Mouse (Mus musculus): Measurements from ENCODE around the gene Gm7544.
A peak's percentile ranks its signal among the peaks of the same experiment; 100 is the strongest.
"Not testable (repeated sequence)": the region's sequence is repeated elsewhere in the genome, so short reads cannot be mapped to it uniquely, and the experiment has no call there.

The Gm7544 gene

GRCm38 (mm10) chr1:82955913-82956312 is at the start of gene Gm7544:
Gene Gm7544 (minus strand): TSS chr1:82956013.
- not testable (repeated sequence) for DNase-seq

DNA sequence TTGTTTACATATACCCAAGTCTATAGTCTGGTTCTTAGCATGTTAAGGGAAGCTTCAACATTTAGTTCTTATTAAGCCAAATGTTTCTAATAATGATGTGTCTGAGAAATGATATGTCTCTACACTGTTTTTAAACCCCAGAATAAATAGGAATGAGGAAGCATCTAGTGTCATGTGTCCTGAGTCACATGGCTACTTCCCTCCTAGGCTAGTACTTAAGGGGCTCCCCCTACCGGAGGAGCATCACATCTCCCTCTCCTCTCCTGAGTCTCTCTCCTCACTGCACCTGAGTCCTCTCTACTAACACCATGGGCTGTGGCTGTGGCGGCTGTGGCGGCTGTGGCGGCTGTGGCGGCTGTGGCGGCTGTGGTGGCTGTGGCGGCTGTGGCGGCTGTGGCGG is 44.5 kb upstream of the Gm7544 start, which contains the start of gene Gm47959:
Gm47959 (plus strand) TSS at position 243 of the 400 bp plus-strand sequence.
- DNase-seq: not testable (repeated sequence)

- no peak for DNase-seq
Observed at GRCm38 (mm10) chr1:82993947-82994346, 38.1 kb upstream of the Gm7544 start.

DNA sequence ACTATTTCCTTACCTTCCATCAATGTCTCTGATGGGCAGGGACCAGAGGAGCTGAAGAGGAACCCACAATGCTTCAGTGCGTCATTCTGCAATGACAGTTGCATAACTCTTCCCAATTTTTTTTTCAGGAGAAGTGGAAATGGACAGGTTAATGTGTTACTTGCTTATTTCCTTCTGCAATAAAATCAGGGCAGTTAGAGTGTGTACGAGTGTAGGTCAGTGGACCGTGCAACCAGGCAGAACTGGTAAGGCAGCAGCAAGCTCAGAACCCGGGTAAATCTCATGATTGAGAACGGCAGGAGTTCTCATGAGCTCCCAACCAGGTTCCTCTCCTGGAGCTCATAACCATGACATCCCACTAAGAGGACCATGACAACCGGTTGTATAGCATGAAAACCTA is 36.3 kb upstream of the Gm7544 start:
- DNase-seq: no peak

GRCm38 (mm10) chr1:82991596-82991995 is 35.8 kb upstream of the Gm7544 start:
- no peak for DNase-seq

GRCm38 (mm10) chr1:82991062-82991461 is 35.2 kb upstream of the Gm7544 start:
- DNase-seq: no peak

DNA sequence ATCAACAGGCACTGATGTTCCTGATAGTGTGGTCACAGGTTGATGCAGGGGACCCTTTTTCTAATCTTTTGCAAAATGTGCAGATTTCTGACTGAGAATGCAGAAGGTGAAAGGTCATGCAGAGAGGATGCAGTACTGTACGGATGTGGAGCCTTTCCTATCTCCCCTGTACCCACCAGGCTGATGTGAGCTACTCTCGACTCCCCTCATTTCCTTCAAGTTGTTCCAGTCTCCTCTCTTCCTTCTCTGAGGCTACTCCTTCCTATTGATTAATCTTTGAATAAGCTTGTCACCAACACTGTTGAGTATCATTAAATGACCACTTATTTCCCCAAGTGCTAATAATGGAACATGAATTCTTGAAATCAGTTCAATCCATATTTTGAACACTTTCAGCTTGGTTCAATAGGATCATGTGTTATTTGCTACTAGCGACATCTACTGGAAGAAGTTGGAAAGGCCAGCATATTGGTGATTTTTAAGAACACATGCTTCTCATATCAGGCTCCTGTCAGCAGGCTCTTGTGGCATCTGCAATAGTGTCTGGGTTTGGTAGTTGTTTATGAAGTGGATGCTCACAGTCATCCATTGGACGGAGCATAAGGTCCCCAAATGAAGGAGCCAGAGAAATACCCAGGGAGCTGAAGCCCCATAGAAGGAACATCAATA is 31.9 kb upstream of the Gm7544 start:
- DNase-seq: no peak

GRCm38 (mm10) chr1:82986738-82987137 is 30.9 kb upstream of the Gm7544 start:
- DNase-seq: no peak

DNA sequence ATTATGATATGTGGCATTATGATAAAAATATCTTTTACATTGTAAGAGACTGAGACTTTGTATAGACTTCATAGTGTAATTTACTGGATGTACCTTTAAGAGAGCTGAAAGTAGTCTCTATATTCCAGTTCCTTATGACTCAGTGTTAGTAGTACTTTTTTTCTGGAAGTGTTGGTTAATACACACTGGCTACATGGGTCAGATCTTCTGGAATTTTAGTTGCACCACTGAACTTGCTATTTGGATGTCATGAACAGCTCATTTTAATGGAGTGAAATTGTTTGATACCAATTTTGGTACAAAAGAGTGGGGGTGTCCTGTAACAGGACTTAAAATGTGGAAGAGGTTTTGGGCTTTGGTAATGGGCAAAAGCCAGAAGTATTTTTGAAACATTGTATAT is 22.0 kb upstream of the Gm7544 start:
- no peak for DNase-seq

DNA sequence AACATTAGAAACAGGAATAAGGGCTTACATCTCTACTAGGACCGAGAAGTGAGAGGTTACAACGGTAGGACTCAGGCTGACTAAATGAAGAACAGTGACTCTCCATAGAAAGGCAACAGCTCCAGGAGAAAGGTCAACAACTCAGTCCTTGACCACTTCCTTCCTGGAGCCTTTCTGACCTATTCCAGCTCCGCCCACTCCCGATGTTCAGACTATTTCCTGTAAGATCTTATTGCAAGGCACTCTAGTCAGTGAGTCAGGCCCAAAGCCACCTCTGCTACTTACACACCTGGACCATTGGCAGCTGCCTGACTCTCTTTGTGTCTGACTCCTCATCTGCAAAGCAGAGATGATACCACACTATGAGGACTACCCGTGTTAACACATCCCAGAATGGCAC is 19.9 kb upstream of the Gm7544 start:
- no peak for DNase-seq

GRCm38 (mm10) chr1:82974342-82974741 is 18.5 kb upstream of the Gm7544 start:
- no peak for DNase-seq

DNA sequence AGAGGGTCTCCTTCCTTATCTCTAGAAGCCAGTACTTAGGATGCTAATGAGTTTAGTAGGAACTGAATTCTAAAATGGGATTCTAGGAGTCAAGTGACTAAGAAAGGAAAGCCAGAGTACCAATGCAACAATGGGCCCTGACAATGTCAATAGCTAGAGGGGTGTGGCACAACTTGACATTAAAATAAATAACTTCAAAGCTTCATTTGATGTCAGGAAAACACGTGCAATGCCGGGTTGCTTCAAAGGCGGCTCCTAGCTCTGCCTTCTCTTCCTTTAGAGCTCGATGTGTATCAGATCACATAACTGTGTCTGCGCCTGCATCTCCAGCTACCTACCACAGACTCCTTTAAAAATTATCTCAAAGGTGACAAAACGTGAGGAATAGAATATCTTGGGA is 18.1 kb upstream of the Gm7544 start:
- peak in 1 of 2 experiments; percentile 14 for DNase-seq

- DNase-seq: no peak
Observed at GRCm38 (mm10) chr1:82973244-82973643, 17.4 kb upstream of the Gm7544 start.

DNA sequence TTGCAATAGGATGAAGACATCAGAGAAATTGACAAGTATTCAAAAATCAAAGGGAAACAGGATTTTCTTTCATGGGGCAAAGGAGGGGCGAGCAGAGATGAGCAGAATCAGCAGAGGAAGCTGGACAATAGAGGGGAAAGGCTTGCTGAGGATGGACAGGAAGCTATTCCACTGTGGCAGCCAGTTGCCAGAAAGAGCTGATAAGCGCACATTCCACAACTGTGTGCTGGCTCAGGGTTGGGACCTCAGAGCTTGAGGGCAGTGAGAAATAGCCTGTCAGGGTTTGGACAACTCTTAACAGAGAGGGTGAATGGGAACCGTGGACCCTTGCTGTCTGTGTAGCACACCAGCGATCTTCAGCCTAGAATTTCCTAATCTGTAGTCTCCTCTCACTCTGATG is 16.2 kb upstream of the Gm7544 start:
- DNase-seq: no peak

GRCm38 (mm10) chr1:82966413-82966812 is 10.6 kb upstream of the Gm7544 start:
- no peak for DNase-seq

- DNase-seq: no peak
Observed at GRCm38 (mm10) chr1:82959870-82960385, 4.1 kb upstream of the Gm7544 start, which contains the start of gene Gm47955. Gene Gm47955 (plus strand): TSS chr1:82960286.

DNA sequence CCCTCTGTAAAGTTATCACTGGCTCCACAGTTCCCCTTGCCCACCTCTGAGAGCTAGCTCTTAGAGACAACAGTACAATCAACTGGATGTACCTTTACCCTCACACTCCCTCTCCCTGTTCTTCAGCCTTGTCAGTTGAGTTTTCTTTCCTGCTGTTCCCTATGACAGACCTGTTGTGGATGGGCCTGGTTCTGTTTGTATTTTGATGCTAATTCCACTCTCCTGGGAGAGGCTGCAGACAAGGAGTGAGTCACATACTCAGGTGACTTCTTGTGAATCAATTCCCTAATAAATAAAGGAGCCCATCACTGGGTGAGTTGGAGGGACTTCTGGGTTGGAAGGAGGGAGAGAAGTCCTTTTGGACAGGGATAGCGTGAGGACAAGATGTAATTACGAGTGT is 7.2 kb downstream of the Gm7544 start:
- DNase-seq: no peak

DNA sequence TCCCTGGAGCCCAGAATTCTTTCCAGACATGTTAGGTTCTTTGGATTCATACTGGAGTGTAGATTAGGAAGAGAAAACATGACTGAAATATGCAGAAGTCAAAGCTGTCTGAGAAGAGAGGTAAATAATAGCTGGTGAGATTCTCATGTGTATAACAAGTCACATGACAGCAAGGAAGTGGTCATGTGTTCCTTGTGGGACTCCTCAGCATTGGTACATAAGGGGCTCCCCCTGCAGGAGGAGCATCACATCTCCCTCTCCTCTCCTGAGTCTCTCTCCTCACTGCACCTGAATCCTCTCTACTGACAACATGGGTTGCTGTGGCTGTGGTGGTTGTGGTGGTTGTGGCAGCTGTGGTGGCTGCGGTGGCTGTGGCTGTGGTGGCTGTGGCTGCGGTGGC is 9.8 kb downstream of the Gm7544 start:
- not testable (repeated sequence) for DNase-seq

GRCm38 (mm10) chr1:82943295-82943694 is 12.5 kb downstream of the Gm7544 start, which contains the start of gene A030003K21Rik:
Gene A030003K21Rik (minus strand): TSS chr1:82943388.
- not testable (repeated sequence) for DNase-seq

DNA sequence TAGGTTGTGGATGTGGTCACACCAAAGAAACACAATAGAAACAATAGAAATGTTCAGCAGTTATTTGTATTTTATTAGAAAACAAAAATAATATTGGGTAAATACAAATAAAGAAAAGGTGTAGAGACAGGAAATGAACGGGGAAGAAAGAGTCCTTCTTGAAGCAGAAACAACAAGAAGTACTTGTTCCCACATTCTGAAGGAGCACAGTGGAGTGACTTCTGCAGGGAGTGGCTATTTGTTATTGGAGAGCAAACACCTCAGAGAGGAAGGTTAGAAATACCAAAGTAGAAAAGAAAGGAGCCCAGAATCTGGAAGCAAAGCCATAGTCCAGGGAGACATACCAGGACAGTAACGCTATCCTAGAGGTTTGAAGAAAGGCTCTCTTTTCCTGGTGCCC is 13.3 kb downstream of the Gm7544 start:
- not testable (repeated sequence) for DNase-seq

DNA sequence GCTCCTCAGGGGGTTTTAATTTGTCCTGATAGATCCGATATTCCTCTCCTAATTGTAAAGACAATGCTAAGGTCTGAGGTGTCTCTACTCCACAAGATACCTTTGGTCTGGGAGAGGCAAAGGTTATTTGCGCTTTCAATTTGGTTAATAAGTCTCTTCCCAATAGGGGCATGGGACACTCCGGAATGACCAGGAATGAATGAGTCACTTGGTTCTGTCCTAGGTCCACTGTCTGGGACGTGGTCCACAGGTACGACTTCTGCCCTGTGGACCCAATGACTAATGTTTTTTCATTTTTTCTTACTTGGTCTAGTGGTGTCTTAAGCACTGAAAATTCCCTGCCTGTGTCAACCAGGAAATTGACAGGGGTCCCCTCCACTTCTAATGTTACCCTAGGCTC is 17.1 kb downstream of the Gm7544 start:
- DNase-seq: no peak

DNA sequence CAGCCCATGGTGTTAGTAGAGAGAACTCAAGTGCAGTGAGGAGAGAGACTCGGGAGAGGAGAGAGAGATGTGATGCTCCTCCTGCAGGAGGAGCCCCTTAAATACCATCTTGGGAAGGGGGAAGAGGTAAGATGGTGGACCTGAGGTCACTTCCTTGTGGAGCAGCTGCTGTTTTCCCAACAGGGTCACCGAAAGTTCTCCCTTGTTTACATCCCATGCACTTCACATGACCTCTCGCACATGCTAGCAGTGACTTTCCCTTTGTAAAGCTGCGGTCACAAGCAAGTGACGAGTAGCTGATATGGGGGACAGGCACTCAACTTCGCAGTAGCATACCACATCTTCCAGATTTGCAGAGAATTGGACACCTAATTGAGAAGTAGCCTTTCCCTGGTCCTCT is 24.5 kb downstream of the Gm7544 start, which contains the start of gene Gm6217:
Gm6217 (minus strand) TSS at position 74 of the 400 bp plus-strand sequence.
- not testable (repeated sequence) for DNase-seq

DNA sequence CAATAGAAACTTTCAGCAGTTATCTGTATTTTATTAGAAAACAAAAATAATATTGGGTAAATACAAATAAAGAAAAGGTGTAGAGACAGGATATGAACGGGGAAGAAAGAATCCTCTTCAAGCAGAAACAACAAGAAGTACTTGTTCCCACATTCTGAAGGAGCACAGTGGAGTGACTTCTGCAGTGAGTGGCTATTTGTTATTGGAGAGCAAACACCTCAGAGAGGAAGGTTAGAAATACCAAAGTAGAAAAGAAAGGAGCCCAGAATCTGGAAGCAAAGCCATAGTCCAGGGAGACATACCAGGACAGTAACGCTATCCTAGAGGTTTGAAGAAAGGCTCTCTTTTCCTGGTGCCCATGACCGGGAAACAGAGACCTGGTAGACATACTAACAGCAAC is 25.3 kb downstream of the Gm7544 start:
- DNase-seq: not testable (repeated sequence)

- DNase-seq: no peak
Observed at GRCm38 (mm10) chr1:82924650-82925049, 31.2 kb downstream of the Gm7544 start, which contains the start of gene A030014E15Rik. Gene A030014E15Rik (plus strand): TSS chr1:82924917.
